In genomic region chr17:70488784-70489265, GRCm38 (mm10) we compare ENCODE assay signal across 8 mouse cellular contexts.
DNase-seq lines count a peak whose midpoint lies in the region; ATAC-seq and TF ChIP-seq lines count a peak whose summit lies in the region.

No protein-coding gene starts in this region.

- no peak overlapping the region for H3K27ac ChIP-seq in gastrocnemius, adult 2 months

- H3K4me3 ChIP-seq in gastrocnemius, adult 2 months = no peak overlapping the region

- peak; percentile 41 for DNase-seq in adrenal gland, postnatal 25 days
- peak; percentile 99 for DNase-seq in cerebellum, adult 11 months
- peak; percentile 68 to 92 for DNase-seq in left cerebral cortex, adult 9 months (ENCODE audit: low spot score in 2 of 2)
- peak; percentile 93 for DNase-seq in right cerebral cortex, adult 18-20 months
- no peak for DNase-seq in thymus, adult 18-20 months
- DNase-seq in spleen, postnatal 36 days (ENCODE audit: low spot score in 2 of 2) = no peak
- DNase-seq in gastrocnemius, adult 2 months = no peak

- intact Hi-C loops in gastrocnemius, adult 2 months (cut with DNase I) = no loop called here

- TF ChIP-seq CTCF in gastrocnemius, adult 2 months (IDR thresholded peaks at IDR 0.05) = no peak

- ATAC-seq in granulocyte monocyte progenitor cell, adult 5-6 weeks (replicated peaks; ENCODE audit: poor library complexity, severe bottlenecking) = peak; percentile 85

Comparison
In these comparisons a context has a peak if more than half of its experiments do, and no peak if none do; other contexts are left out.
1. DNase-seq: peak in adrenal gland, postnatal 25 days (single experiment), cerebellum, adult 11 months (single experiment), left cerebral cortex, adult 9 months (2 of 2) and right cerebral cortex, adult 18-20 months (single experiment); none in thymus, adult 18-20 months (0 of 2), spleen, postnatal 36 days (0 of 2) and gastrocnemius, adult 2 months (single experiment).